Mouse (Mus musculus) neutrophil, adult 5-6 weeks (primary cell): ENCODE data around the gene Rad9b. TPM values are rescaled to one million over a fixed set of nuclear protein-coding genes. Genes with fewer than 3 reads are reported as not detected.
"Not testable (repeated sequence)": the region's sequence is repeated elsewhere in the genome, so short reads cannot be mapped to it uniquely, and the experiment has no call there.

ENCODE experiments used
- ATAC-seq: fragments of 151-379, 151-347 bp; 2 replicates; pipeline ENCODE4 v1.8.0; 2017; ENCODE audit warnings: mild to moderate bottlenecking, moderate TSS enrichment; ENCODE audit not compliant: insufficient number of reproducible peaks, poor library complexity, low FRiP score, severe bottlenecking; ENCODE audit errors: extremely low read depth
- total RNA-seq: library from RNA; stranded (forward); fragments of 200-1000 nt; gene quantifications from 2 replicates; pipeline ENCODE4 v1.2.3, GENCODE M21; 2017

Rad9b gene
- total RNA-seq, 1 experiment from 2014 or later: 13.3 TPM

DNA sequence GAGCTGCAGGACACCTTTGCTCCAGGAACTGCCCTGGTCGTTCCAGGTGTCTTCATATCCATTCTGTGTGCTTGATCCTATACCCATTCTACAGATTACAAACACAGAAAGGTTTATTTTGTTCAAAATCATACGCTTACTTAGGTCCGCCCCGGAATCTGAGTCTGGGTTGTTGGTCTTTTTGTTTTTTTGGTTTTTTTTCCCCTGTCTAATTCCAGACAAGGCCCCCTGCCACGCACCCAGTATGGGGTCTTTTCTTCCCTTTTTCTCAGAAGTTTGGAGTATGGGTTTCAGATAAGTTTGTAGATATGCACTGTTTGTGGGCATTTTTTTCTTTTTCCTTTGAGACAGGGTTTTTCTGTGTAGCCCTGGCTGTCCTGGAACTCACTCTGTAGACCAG, 18.8 kb upstream of the Rad9b start:
- no peak for ATAC-seq

DNA sequence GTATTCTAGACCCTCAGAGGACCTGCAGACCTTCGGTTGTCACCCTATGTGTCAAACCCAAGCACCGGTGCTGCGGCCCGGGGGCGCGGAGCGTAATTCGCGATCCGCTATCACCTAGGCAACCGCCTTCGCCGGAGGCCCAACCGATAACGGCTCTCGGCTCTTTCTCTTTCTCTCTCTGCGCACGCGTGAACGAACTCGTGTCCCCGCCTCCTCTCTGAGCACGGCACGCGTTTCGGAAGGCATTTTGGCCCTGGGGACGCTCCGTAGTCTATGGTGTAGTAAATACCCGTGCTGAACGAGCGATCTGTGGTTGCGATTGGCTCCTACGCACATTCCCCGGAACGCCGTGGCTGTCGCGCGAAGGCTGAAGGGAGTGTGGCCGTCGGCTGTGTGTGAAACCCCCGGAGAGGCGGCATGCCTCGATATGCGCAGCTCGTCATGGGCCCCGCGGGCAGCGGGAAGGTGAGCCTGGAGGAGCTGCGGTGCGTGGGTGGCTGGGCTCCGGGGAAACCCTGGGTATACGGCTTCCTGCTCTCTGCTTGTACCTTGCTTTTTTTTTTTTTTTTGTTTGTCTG, 18.2 kb upstream of the Rad9b start, which contains the start of gene Fam216a:
Gene Fam216a (minus strand): TSS at position 173 of the 578 bp plus-strand sequence.
- peak; percentile 96 for ATAC-seq

DNA sequence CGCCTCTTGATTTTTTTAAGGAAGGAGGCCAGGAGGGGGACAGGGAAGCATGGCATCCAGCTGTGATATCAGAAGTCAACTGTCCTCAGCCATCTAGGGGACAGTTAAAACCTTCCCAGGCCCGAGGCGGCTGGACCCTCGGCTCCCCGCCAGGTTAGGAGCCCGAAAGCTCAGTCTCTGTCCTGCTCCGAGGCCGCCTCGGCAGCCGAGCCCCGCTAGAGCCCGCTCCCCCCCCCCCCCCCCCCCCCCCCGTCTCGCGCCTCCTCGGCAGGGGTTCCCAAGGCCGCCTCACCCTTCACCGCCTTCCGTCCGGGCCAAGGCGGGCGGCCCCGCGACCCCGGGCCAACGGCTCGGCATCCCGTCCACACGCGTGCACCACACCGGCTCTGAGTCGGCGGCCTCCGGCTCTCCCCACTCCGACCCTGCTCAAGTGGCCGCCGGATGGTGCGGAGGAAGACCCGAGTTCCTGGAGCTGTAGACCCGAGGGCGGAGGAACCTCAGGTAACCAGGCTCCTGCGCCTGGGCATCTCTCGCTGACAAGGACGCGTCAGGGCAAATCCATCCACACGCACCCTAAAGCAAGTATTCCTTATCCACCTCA, 17.7 kb upstream of the Rad9b start, which contains the start of gene Gpn3:
Gene Gpn3 (plus strand): TSS at position 286 of the 601 bp plus-strand sequence.
- ATAC-seq: peak; percentile 20

DNA sequence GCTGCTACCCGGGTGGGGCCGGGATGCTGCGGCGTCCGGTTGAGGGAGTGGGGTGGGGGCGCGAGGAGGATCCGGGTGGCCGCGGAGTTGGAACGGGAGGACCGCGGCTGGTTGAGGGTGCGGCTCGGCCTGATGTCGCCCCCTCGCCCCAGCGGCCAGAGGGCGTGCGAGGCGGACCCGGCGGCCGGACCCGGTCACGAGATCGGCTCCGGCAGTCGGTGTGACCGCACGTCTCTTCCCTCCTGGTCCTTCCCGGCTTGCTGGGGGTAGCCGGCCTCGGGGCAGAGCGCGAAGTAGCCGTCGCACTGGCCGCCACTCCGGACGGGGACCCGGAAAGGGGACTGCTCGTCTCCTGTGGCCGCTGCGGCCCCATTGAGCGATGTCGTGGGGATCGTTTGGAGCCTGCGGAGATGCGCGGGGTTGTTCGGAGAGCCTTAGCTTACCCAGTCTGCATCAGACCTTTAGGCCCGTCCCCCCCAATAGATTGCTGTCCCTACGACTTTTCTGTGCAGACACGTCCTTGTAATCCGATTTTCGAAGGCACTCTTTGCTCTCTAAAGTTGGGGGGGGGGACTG, 547 bp upstream of the Rad9b start:
- no peak for ATAC-seq

DNA sequence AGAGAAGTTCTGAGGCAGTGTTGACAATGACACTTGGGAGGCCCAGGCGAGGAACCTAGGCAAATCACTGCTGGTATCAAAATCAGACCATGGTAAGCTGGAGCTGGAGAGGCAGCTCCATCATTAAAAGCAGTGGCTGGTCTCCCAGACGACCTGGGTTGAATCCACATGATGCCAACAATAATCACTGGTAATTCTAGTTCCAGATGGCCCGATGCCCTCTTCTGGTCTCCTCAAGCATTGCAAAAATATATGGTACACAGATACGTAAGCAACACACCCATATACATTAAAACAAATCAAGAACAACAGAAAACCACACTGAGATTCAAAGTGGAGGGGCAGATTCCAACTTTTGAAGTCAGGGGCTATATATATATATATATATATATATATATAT, 8.3 kb downstream of the Rad9b start:
- no peak for ATAC-seq

DNA sequence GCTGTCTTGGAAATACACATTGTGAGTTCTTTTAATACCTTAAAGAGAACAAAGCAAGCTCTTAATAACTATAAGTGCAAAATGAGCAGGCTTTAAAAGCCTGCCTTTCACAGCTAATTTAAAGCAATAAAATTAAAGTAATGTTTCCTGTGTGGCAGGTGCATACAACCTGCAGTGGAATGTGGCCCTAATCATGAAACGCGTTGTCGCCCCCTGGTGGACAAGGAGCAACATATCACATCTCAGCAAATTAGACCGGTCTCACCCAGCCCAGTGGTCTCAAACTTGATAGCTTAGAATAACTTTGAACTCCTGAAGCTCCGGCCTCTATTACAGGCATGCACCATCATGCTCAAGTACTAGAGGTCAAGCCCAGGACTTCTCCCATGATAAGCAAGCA, 9.8 kb downstream of the Rad9b start:
- peak; percentile 79 for ATAC-seq

DNA sequence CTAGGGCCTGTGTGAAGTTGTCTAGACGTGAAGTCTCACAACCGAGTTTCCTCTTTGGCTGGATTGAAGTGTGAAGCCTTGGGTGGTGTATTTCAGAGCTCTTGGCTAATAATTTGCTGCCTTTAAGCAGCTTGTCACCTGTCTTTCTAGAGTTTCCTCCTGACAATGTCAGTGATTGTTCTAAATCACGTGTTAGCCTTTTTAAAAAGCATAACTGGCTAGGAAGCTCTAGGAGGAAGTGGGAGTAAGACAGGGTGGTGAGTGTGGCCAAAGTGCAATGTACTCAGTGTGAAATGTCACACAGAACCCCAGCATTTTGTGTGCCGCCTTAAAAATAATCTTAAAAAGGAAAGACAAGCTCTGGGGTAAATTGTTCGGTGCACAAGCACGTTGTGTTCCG, 10.3 kb downstream of the Rad9b start:
- ATAC-seq: peak; percentile 21; the same call in 1 of the 2 replicates

DNA sequence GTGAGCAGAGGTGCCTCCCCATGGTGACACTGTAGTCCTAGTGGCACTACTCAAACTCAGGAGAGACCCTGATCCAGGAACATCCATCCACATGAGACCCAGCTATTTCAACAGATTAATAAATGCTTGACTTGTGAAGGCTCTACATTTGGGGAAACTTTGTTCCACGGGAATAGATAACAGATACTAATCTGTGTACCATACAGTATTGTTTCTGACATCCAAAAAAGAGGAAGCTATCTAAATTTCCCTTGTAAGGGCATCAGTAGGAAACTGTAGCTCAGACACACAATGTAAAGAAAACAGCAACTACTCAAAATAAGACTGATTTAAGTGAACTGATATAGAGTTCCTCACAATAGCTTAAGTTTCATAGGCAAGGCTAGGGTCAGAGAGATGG, 11.2 kb downstream of the Rad9b start:
- ATAC-seq: no peak

DNA sequence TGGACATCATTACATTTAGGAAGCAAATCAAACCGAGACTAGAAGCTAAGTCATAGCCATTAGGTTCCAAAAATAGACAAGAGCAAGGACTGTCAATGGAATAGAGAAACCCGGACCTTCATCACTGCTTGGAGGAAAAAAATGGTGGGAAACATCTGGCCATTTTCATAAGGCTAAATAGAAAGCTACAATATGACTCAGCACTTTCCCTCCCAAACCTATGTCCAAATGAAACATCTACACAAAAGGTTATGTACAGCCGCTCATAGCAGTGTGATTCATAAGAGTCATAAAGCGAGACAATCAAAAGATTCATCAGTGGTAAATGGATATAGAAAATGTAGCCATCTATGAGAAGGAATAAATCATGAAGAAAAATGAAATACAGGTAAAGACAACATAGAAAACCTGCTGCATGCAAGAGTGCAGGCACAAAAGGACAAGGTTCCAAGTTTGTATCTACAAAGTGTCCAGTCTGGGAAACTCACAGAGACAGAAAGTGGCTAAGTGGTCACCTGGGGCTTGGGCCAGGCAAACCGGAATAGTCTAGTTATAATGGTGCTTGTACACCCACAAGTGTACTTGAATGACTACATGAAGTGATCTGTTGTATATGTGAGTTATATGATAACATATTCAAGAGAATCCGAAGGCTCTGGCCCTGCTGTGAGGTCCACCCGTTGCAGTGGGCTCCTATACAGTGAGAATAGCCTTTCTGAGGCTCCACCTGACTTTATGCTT, 17.3 kb downstream of the Rad9b start:
- no peak for ATAC-seq

DNA sequence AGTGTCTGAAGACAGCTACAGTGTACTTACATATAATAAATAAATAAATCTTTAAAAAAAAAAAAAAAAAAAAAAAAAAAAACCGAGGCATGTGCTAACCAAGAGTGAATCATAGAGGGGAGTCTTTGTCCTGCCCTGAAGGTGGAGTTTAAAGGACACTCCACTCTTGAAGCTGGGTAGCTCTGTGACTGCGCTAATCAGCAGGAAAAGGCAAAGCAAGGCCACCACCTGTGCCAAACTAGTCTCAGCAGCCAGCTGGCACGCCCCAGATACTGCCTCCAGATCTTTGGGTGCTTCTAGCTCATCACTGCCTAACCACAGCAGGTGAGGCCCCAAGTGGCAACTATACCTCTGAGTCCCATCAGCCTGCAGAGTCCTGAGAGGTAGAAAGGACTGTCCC, 19.4 kb downstream of the Rad9b start:
- no peak for ATAC-seq

DNA sequence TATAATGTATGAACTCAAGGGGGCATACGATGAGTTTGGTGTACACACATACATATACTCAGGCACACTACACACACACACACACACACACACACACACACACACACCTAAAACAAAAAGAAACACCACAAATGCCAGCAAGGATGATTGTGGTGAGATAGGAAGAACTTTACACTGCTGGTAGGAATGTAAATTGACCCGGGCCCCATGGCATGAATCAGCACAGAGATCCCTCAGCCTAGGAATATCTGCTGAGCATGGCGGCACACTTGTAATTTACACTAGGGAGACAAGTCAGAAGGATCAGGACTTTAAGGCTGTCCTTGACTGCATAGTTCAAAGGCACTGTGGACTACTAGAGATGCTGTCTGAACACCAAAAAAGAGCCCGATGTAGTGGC, 23.8 kb downstream of the Rad9b start:
- ATAC-seq: no peak

DNA sequence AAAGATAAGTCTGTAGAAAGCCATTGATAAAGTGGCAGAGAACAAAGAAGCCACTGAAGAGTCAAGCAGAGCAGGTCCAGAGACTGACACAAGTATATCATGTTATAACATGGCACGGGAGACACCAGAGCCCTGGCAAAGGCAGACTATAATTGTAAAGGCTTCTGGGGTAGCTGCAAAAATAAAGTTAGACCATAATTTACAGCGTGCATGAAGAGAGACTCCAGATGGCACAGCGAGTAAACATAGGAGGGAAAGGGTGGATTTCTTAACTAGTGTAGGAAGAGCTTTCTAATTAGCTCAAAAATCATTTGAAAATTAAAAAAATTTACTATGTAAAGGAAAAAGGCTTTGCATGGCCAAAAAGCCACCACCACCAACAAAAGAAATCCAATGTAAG, 26.8 kb downstream of the Rad9b start:
- no peak for ATAC-seq

DNA sequence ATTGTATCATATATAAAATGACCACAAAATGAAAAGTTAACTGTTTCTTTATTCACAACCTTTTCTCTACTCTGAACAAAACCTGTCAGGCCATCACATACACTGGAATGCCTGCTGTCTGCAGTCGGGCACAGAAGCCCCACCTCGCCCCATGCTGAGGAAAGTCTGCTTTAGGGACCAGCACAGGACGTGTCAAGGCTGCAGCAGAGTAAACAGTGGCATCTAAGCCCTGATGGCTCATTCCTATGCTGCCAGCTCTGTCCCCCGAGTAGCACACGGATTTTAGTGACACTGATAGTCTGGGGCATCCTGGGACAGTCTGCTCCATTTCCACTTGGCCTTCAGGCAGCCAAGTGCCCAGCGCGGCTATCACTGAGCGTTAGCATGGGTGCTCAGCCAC, 28.6 kb downstream of the Rad9b start:
- ATAC-seq: no peak

DNA sequence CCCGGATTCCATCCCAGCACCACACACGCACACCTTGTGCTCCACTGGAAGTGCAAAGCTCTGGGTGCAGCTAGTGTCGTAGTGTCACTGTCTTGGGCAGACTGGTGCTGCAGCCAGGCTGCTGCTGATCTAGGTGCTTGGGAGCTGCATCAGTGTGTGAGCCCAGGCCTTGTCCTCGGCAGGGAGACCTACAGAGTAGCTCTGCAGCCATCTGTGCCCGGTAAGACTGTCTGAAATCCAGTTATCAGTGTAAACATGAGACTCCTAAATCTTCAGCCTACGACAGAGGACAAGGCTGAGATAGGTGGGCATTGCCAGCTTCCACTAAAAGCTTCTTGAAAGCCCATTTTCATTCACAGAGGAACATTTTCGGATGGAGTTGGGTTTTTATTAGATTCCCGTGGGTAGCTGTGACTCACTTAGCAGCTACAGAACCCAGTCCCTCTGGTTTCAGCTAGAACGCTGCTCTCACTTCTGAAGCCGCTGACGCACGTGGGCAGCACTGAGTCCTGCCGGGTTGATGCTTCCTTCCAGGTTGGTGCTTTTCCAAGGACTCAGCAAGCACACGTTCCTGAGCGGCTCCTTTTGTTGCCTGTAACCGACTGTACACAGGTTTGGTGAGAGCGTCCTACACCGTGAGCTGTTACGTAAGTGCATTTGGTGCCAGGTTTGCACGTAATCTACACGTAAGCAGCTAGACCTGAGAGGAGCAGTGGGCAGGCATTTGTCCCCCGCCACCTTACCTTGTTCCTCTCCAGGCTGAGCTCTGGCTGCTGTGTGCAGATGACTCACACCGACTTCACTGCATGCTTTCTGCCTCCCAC, 29.2 kb downstream of the Rad9b start:
- ATAC-seq: no peak

DNA sequence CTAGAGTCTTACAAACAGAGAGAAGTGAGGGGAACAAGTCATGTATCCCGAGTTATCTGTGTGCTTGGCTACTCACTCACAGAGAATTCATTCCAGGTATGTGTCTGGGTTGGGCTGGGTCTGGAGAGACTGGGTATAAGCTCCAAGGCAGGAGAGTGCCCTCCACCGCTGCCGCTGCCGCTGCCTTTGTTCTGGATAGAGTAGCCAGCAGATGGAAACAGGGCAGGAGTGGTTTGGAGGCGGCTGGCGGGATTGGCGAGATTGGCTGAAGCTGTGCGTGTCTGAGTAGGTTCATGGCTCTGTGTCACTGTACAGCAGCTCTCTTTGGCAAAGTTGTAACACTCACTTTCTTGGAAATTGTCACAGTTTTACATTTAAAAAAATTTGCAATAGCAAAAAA, 30.5 kb downstream of the Rad9b start:
- ATAC-seq: no peak

DNA sequence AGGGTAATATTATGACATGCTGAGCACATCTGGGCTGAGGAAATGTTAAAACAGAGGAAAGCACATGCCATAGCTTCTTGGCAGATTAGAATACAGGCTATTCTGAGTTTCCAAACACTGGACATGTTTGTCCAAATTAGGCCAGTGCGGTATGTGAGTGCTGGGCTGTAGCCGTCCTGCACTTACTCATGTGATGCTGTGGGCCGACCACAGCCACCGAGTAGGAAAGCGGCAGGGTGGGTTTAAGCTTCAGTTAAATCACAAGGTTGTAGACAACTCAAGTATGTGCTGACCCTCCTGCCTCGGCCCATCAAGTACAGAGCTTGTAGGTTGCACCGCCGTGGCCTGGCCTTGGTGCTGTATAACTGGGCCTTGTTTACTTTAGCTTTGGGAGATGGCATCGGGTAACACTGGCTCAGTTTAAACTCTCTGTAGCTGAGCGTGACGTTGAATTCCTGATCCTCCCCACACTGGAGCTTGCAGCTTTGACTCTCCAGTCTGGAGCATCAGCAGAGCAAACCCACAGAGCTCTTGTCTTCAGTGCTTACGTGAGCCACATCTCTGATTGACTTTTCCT, 33.7 kb downstream of the Rad9b start:
- ATAC-seq: no peak

DNA sequence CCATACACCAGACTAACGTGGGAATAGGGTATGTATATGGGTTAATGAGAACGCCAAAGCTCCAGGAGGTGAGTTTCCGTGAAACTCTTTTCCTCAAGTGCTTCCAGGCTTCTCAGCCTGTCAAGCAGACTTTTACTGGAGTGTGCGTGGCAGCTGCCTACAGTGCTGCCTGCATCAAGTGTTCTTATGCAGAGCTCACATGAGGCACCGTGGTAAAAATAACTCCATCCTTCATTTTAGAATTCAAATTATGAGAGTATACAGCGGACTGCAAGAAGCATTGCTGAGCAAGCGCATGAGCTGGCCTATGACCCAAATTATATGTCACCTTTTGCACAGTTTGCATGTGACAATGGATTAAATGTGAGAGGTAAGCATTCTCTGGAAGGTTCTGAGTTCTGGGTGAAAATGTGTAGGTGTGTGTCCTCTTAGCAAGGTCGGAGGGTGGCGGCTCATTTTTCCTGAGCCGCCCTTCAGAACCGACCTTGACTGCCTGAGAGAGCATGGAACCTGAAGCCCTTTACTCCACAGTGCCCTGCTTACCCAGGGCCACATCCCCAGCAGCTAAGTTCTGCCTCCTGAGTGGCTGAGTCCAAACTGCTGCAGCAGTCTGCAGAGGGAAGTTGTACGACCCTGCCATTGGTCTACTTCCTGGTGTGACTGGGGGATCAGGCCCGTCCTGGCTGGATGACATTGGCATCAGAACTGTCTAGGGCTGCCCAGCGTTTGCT, 34.4 kb downstream of the Rad9b start:
- no peak for ATAC-seq

DNA sequence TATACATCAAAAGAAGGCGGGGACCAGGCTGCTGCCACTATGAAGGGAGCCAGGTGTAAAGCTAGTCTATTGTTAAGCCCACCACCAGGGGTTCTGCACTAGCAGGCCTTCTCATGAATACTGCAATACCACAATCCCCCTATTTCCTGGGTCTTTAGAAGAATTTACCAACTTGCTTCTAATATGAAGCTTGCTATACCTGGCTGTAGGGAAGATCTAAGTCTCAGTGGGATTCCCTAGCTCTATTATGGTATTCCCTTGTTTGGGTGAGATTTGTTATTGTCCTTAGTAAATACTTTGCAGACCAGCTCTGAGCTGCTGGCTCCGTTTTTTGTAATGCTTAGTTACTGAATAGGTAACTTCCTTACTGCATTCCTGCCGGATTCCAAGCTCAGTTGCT, 35.1 kb downstream of the Rad9b start:
- not testable (repeated sequence) for ATAC-seq
